Mouse (Mus musculus): Measurements from ENCODE around the gene C2cd4a.

C2cd4a gene

GRCm38 (mm10) chr9:67832046-67832605 lies at the start of gene C2cd4a:
Gene C2cd4a (minus strand): TSS chr9:67832330.
- peak; percentile 21 for DNase-seq (ENCODE audit: low read depth)

DNA sequence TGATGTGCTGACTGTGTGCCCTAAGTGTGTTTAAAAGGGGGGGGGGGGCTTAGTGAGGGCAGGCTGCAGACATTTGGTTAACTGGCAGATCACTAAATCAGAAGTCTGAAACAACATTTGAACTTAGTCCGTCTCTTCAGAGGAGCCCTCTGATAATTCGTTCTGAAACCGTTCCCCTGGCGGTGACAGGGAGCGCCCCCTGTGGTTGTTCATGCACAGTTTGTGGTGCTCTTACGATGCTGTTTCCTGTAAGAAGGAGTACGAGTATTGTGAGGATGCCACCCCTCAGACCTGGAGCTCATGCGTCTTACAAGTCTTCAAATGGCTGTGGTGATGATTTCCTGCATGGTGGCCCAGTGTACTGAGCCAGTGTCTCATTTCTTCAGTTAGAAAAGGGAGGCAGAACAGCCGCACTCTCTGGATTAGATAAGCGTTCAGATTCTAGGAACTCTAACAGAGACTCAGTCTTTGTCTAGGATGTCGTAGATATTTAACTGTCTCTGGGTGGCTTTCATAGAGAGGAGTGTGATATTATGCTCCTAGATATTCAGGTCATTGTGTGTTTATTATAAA lies 46.2 kb upstream of the C2cd4a start:
- no peak for DNase-seq (ENCODE audit: low read depth)

DNA sequence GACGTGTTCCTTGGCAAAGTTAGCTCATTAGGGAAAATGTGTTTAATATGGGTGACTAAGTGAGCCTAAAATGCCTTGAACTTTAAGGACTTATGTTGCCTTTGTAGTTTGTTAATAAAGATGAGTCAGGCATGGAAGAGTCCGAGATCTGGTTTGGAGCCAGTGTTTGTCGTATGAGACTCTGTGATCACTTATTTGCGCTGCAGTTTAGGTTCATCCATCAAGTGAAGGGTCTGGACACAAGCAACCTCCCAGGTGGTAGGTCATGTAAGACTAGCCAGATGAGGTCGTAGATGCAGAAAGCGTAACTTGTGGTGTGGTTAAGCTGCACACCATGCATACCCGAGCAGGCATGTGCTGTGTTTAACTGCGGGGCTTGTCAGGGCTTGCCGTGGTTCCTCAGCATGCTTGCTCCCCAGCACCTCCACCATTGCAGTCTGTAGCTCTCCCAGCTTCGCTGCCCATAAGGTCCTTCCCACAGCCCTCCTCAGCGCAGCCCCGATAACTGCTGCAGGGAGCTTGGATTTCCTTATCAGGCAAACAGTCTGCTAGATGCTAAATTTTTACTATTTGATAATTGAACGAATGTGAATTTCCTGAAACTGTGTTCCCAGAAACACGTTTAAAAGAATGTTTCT lies 45.1 kb upstream of the C2cd4a start:
- DNase-seq (ENCODE audit: low read depth), result no peak

DNA sequence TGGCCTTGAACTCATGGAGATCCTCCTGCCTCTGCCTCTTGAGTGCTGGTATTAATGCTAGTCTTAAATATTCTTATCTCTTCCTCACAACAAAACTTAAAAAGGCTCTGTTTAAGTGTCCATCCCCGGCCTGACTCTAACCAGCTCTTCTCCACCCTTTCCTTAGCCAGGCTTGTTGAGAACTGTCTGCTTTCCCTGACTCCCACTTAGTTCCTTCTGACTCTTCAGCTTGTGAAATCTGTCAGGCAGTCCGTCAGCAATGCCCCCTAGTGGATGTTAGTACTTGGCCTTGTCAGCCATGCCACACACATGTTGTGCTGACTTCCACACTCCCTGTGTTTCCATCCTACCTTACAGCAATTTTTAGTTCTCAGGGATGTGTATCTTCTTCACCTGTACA lies 43.2 kb upstream of the C2cd4a start:
- DNase-seq (ENCODE audit: low read depth), result peak; percentile 53

GRCm38 (mm10) chr9:67874522-67875222 lies 42.5 kb upstream of the C2cd4a start:
- DNase-seq (ENCODE audit: low read depth), result no peak

DNA sequence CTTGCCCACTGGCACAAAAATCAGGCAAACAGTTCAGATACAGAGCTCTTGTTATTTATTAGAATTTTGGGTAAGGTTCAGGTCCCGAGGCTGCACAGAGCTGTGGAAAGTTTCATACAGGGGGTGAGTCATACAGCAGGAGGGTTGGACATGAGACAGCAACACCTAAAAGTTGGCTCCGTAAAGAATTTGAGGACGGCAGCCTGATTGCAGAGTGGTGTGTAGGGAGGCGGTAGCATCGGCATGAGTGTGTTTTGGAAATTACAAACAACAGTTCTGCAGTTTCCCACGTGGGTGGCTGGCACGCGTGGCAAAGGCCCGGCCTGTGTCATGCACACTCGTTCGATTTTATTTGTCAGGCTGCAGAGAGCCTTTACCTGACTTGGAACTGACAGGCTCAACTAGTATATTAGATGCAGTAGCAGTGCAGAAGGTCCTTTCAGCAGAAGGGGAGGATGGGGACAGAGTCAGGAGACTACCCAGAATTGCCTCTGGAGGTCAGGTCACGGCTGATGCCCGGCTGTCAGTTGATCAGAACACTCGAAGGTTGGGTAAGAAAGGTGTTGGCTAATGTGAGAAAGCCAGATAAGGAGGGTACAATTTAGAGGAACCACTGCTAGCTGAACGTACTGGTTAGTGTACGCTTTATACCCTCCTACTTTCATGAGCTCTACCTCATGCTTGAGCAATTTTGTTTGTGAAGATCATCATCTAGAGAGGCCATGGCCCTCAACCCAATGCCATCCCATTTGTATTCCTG lies 37.7 kb upstream of the C2cd4a start:
- DNase-seq (ENCODE audit: low read depth), result peak; percentile 47

DNA sequence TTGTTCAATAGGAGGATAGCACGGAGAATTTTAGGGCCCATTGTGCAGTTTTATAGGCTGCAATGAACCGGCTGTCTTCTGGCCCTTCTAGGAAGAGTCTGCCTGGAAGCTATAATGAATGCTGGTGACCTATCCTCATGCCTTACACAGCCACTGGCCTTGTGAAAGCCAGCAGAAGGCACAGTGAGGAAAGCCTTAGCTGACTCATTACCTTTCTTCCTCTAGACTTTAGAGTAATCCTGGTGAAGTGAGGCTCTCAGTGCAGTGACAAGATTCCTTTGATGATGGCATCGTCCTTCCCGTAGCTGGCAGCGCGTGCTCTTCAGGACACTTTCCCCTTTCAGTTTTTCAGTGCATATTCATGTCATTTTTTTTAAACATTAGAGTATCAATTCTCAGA lies 35.3 kb upstream of the C2cd4a start:
- no peak for DNase-seq (ENCODE audit: low read depth)

DNA sequence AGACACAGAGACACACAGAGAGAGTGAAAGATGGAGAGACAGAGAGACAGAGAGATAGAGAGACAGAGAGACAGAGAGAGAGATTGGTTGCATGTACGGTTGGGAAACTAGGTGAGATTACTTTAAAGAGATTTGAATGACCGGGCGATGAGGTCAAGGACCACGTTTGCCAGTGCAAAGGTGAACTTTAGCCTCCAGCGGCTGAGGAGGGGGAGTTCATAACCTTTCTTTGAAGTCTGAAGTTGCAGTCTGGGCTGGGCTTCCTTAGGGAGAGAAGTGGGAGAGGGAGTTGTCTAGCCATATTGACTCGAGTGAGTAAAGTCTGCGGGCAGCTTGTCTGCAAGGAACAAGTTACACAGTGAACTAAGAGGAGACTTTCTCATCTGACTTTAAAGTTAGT lies 33.3 kb upstream of the C2cd4a start:
- no peak for DNase-seq (ENCODE audit: low read depth)

- no peak for DNase-seq (ENCODE audit: low read depth)
Observed at GRCm38 (mm10) chr9:67864011-67864410, 31.9 kb upstream of the C2cd4a start.

DNA sequence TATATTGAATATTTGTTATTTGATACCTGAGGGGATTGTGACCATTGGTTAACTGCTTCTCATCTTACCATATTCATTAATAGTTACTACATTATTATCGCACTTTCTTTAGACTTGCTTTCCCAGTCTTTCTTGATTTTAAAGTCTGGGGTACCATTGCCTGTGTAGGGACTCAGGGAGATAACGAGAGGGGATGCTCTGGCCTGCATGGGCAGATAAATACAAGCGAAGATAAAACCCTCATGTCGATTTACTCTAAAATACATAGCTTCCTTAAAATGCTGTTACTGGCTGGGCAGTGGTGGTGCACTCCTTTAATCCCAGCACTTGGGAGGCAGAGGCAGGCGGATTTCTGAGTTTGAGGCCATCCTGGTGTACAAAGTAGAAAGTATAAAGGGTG lies 31.2 kb upstream of the C2cd4a start:
- DNase-seq (ENCODE audit: low read depth), result no peak

DNA sequence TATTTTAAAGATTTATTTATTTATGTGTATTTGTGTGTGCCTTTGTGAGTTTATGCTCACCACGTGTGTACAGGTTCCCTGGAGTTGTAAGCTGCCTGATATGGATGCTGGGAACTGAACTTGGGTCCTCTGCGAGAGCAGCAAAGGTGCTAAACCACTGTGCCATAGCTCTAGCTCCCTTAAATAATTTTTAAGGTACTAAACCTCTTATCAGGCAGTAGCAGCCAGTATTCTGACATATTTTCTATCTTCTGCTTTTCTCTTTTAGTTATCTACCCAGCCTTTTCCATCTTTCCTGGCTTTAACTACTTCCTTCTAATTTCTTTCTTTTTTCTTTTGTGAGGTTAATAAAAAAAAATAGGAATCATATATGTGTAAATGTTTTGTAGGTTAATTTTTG lies 28.1 kb upstream of the C2cd4a start:
- DNase-seq (ENCODE audit: low read depth), result no peak

GRCm38 (mm10) chr9:67851150-67851549 lies 19.0 kb upstream of the C2cd4a start:
- DNase-seq (ENCODE audit: low read depth), result no peak

DNA sequence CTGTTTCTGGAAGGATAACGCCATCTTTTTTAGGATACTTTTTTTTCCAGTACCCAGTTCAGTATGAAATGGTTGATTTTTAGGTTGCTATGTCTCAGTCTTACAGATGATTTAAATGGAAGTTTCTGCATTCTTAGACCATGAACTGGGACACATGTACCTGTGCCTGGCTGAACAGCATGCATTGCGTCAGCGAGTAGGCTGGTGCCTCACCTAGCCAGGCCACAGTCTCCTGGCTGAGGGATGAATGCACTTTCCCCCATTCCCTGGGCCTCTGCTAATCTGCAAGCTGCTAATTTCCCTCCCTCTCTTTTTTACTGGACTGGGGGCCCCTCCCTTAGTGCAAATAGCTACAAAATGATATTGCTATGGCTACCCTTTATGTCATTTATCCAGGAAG lies 17.7 kb upstream of the C2cd4a start:
- DNase-seq (ENCODE audit: low read depth), result no peak

DNA sequence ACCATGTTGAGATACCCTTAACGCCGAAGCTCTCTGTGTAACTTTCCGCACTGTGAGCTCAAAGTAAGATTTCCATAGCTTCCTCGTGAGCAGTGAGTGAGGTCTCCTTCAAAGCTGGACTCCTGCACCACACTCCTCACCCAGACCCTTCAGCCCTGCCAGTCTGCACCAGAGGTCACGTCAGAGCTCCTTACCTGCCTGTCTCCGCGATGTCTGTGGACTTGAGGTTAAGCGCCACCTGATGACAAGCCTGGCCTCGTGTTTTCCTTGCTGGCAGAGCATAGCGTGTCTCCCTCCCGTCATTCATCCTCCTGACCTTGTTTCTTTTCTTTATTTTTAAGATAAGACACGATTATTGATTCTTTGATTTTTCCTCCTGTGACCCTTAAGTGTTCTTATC lies 17.3 kb upstream of the C2cd4a start:
- DNase-seq (ENCODE audit: low read depth), result no peak

GRCm38 (mm10) chr9:67847606-67848005 lies 15.5 kb upstream of the C2cd4a start:
- DNase-seq (ENCODE audit: low read depth), result no peak

DNA sequence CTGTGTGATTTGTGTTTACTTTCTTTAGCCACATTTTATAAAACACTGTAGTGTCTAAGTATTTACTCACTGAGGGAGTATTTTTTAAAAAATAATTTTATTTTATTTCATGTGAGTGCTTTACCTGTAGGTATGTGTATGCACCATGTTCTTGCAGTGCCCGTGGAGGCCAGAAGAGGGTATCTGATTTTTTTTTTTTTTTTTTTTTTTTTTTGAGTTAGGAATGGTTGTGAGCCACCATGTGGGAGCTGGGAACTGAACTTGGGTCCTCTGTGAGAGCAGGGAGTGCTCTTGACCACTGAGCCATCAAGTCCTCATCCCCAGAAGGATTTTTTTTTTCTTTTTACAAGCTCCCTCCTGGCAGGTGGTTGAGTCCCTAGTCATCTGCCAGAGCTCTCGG lies 14.0 kb upstream of the C2cd4a start:
- no peak for DNase-seq (ENCODE audit: low read depth)

DNA sequence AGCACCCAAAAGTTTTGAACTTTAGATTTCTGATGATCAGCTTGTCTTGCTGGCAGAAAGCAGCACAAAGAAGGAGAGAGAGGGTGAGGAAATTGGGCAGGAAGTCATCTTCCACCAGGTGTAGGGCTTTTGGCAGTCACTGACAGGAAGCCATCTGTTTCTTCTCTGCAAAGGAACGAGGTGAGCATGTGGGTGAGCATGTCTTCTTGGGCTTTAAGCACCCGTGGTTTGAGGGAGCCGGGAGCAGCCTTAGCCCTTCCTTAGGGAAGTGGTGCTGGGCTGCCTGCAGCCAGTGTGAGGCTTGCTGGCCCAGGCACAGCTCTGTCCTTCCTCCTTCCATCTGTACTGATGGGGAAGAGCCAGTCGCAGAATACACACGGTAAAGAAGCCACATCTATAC lies 13.5 kb upstream of the C2cd4a start:
- no peak for DNase-seq (ENCODE audit: low read depth)

- DNase-seq (ENCODE audit: low read depth), result peak; percentile 54
Observed at GRCm38 (mm10) chr9:67845012-67845411, 12.9 kb upstream of the C2cd4a start.

- DNase-seq (ENCODE audit: low read depth), result peak; percentile 67
Observed at GRCm38 (mm10) chr9:67842797-67843196, 10.7 kb upstream of the C2cd4a start.

- peak; percentile 87 for DNase-seq (ENCODE audit: low read depth)
Observed at GRCm38 (mm10) chr9:67839981-67840859, 8.1 kb upstream of the C2cd4a start, which contains the start of gene Vps13c. Gene Vps13c (plus strand): TSS chr9:67840396.

- DNase-seq (ENCODE audit: low read depth), result no peak
Observed at GRCm38 (mm10) chr9:67837311-67837710, 5.2 kb upstream of the C2cd4a start.
